Mouse (Mus musculus) kidney, postnatal 4 days (tissue): ENCODE measurements at regions not wholly inside any gene's neighbourhood (a gene's known extent, or its start where the extent isn't known, plus 50 kb on each side); places are given as distances from the start of the nearest gene placed in this dataset.

ENCODE experiments used
- DNase-seq, 2 experiments: peaks; one replicate each; pipeline ENCODE4 v3.0.0; 2021; ENCODE audit warnings: mixed read lengths in 2 of 2

GRCm38 (mm10) chr7:71214500-71215055, 136.7 kb downstream of the Gm10295 start:
- DNase-seq, result peak; percentile 38 to 57

GRCm38 (mm10) chr7:71193131-71193530, 158.2 kb downstream of the Gm10295 start:
- peak; percentile 33 to 56 for DNase-seq

GRCm38 (mm10) chr7:71190161-71190711, 161.0 kb downstream of the Gm10295 start:
- DNase-seq, result peak; percentile 20 to 45

- no peak for DNase-seq
Observed at GRCm38 (mm10) chr7:71189757-71190156, 161.5 kb downstream of the Gm10295 start.

GRCm38 (mm10) chr7:71188119-71188518, 163.2 kb downstream of the Gm10295 start:
- DNase-seq, result peak; percentile 46 to 61

GRCm38 (mm10) chr7:71174871-71175270, 176.4 kb downstream of the Gm10295 start:
- no peak for DNase-seq

- peak; percentile 52 to 68 for DNase-seq
Observed at GRCm38 (mm10) chr7:71139068-71139467, 212.2 kb downstream of the Gm10295 start.

GRCm38 (mm10) chr7:71129981-71130380, 221.3 kb downstream of the Gm10295 start:
- no peak for DNase-seq

GRCm38 (mm10) chr7:71128928-71129327, 222.4 kb downstream of the Gm10295 start:
- DNase-seq, result no peak

GRCm38 (mm10) chr7:71121453-71121852, 229.8 kb downstream of the Gm10295 start:
- DNase-seq, result no peak

- no peak for DNase-seq
Observed at GRCm38 (mm10) chr7:71120975-71121374, 230.3 kb downstream of the Gm10295 start.

GRCm38 (mm10) chr7:71119987-71120386, 231.3 kb downstream of the Gm10295 start:
- DNase-seq, result peak in 1 of 2 experiments; percentile 12

- no peak for DNase-seq
Observed at GRCm38 (mm10) chr7:71107101-71107500, 244.2 kb downstream of the Gm10295 start.

- no peak for DNase-seq
Observed at GRCm38 (mm10) chr7:71100266-71100665, 251.0 kb downstream of the Gm10295 start.

- no peak for DNase-seq
Observed at GRCm38 (mm10) chr7:71098276-71098675, 253.0 kb downstream of the Gm10295 start.

GRCm38 (mm10) chr7:71093301-71093939, 257.9 kb downstream of the Gm10295 start:
- DNase-seq, result peak; percentile 4 to 6

GRCm38 (mm10) chr7:71092825-71093224, 258.5 kb downstream of the Gm10295 start:
- DNase-seq, result no peak

GRCm38 (mm10) chr7:71092301-71092700, 259.0 kb downstream of the Gm10295 start:
- DNase-seq, result peak; percentile 4 to 9

GRCm38 (mm10) chr7:71064446-71065391, 286.6 kb downstream of the Gm10295 start:
- DNase-seq, result no peak

GRCm38 (mm10) chr7:71050825-71051224, 300.5 kb downstream of the Gm10295 start:
- DNase-seq, result no peak

- no peak for DNase-seq
Observed at GRCm38 (mm10) chr7:71047201-71047600, 304.1 kb downstream of the Gm10295 start.

- no peak for DNase-seq
Observed at GRCm38 (mm10) chr7:71046596-71046995, 304.7 kb downstream of the Gm10295 start.

- no peak for DNase-seq
Observed at GRCm38 (mm10) chr7:71043789-71044188, 307.5 kb downstream of the Gm10295 start.
